In the genomic region with DNA sequence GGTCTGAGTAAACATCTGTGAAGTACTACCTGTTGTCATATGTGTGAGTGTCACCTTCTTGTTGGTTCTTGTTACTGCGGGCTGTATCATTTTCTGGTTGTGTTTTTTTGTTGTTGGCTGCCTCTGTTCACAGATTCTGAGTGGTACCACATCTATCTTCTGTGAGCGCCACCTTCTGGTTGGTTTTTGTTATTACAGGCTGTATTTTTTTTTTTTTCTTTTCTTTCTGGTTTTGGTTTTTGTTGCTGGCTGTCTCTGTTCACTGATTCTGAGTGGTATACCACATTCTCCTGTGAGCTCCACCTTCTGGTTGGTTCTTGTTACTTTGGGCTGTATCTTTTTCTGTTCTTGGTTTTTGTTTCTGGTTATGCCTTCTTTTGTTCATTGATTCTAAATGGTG, we compare ENCODE assay signal across 10 mouse cellular contexts. TPM values are rescaled to one million over a fixed set of nuclear protein-coding genes. Genes with fewer than 3 reads are reported as not detected.
DNase-seq lines count a peak whose midpoint lies in the region; ATAC-seq lines count a peak whose summit lies in the region.
"Had no signal": no experiment of that assay in that cellular context is flagged by ENCODE, and none has a peak within 500 bp of the region (broad histone marks: within the 10 kb centered on the region; RNA-seq: fewer than 3 reads in every experiment).

No protein-coding gene starts in this region.

- H3K4me2 ChIP-seq in kidney, embryonic 16.5 days (replicated peaks; ENCODE audit: low read depth, low read length): no peak overlapping the region
- H3K4me2 ChIP-seq in embryonic facial prominence, embryonic 14.5 days (ENCODE audit: low read depth, low read length): no peak overlapping the region
- H3K4me2 ChIP-seq: limb, embryonic 13.5 days had no signal

- no peaks in the 10 kb centered on the region for H3K36me3 ChIP-seq in kidney, embryonic 16.5 days (ENCODE audit: insufficient read depth, low read length)
- no peaks in the 10 kb centered on the region for H3K36me3 ChIP-seq in embryonic facial prominence, embryonic 14.5 days (ENCODE audit: control insufficient read depth, insufficient read depth, low read length)
- H3K36me3 ChIP-seq: forebrain, embryonic 10.5 days; limb, embryonic 13.5 days had no signal

- 33% methylated on average over 2 of the region's 2 CpGs for WGBS in kidney, embryonic 16.5 days
- 35% methylated on average over 2 of the region's 2 CpGs for WGBS in embryonic facial prominence, embryonic 14.5 days

- no peaks in the 10 kb centered on the region for H3K9me3 ChIP-seq in kidney, embryonic 16.5 days (ENCODE audit: low read length)
- H3K9me3 ChIP-seq in embryonic facial prominence, embryonic 14.5 days (ENCODE audit: control insufficient read depth, low read length): no peaks in the 10 kb centered on the region
- H3K9me3 ChIP-seq: forebrain, embryonic 10.5 days; limb, embryonic 13.5 days had no signal

- no peaks in the 10 kb centered on the region for H3K4me1 ChIP-seq in kidney, embryonic 16.5 days (ENCODE audit: insufficient read depth, low read length)
- H3K4me1 ChIP-seq in embryonic facial prominence, embryonic 14.5 days (ENCODE audit: control insufficient read depth, insufficient read depth, low read length): no peaks in the 10 kb centered on the region
- H3K4me1 ChIP-seq: forebrain, embryonic 10.5 days; limb, embryonic 13.5 days had no signal

- no peak for ATAC-seq in kidney, embryonic 16.5 days (ENCODE audit: low FRiP score, low TSS enrichment)
- no peak for ATAC-seq in embryonic facial prominence, embryonic 14.5 days (ENCODE audit: low read depth)

- no peaks in the 10 kb centered on the region; the same call in 1 of the 2 replicates for H3K27me3 ChIP-seq in kidney, embryonic 16.5 days (ENCODE audit: insufficient read depth, low read length)
- H3K27me3 ChIP-seq in embryonic facial prominence, embryonic 14.5 days (replicated peaks; ENCODE audit: control insufficient read depth, insufficient read depth, low read length): no peaks in the 10 kb centered on the region

- DNase-seq in kidney, adult 9 months: peak; percentile 18
- peak; percentile 69 for DNase-seq in A20 (ENCODE audit: low read depth, low spot score)
- DNase-seq in MEL-GATA-1-ER (ENCODE audit: extremely low read depth, low read depth): peak; percentile 18
- peak; percentile 8 for DNase-seq in embryonic facial prominence, embryonic 14.5 days (ENCODE audit: low spot score)
- no peak for DNase-seq in thymus, postnatal 14 days
- DNase-seq in ovary, postnatal 14 days (ENCODE audit: low spot score): no peak

- H3K4me3 ChIP-seq in kidney, embryonic 16.5 days (ENCODE audit: low read length): no peak overlapping the region
- no peak overlapping the region for H3K4me3 ChIP-seq in embryonic facial prominence, embryonic 14.5 days (ENCODE audit: low read depth, low read length)
- H3K4me3 ChIP-seq: forebrain, embryonic 10.5 days; limb, embryonic 13.5 days; myocyte had no signal

- H3K27ac ChIP-seq in kidney, embryonic 16.5 days (ENCODE audit: low read length): no peak overlapping the region
- H3K27ac ChIP-seq in embryonic facial prominence, embryonic 14.5 days (replicated peaks; ENCODE audit: low read depth, low read length): no peak overlapping the region
- H3K27ac ChIP-seq: forebrain, embryonic 10.5 days; limb, embryonic 13.5 days had no signal

- no peak overlapping the region for H3K9ac ChIP-seq in kidney, embryonic 16.5 days (replicated peaks; ENCODE audit: low read length)
- no peak overlapping the region for H3K9ac ChIP-seq in embryonic facial prominence, embryonic 14.5 days (ENCODE audit: low read depth, low read length)
- H3K9ac ChIP-seq: limb, embryonic 13.5 days had no signal

RNA-seq across cellular contexts. Expression of a gene that starts 44.2 kb away (rescaled TPM):
- polyA plus RNA-seq in kidney, embryonic 16.5 days (2015; fragmentation: Nextera tagmentation; extraction: Ambion mirVana): 0.20 and 0.37 TPM in 2 replicates
- polyA plus RNA-seq in embryonic facial prominence, embryonic 14.5 days (2014; fragmentation: Nextera tagmentation; extraction: Ambion mirVana): not detected in 2 replicates
- polyA plus RNA-seq: forebrain, embryonic 10.5 days; limb, embryonic 13.5 days; myocyte had no signal

RNA-seq across cellular contexts. Expression of a gene that starts 50.0 kb away (rescaled TPM):
- polyA plus RNA-seq in kidney, embryonic 16.5 days (2015; fragmentation: Nextera tagmentation; extraction: Ambion mirVana): 0.49 and 0.84 TPM in 2 replicates
- polyA plus RNA-seq in embryonic facial prominence, embryonic 14.5 days (2014; fragmentation: Nextera tagmentation; extraction: Ambion mirVana): 0.32 and 0.48 TPM in 2 replicates
- polyA plus RNA-seq: forebrain, embryonic 10.5 days; limb, embryonic 13.5 days; myocyte had no signal

Comparison
In these comparisons a context has a peak if more than half of its experiments do, and no peak if none do; other contexts are left out.
1. DNase-seq: peak in kidney, adult 9 months (single experiment), A20 (single experiment), MEL-GATA-1-ER (single experiment) and embryonic facial prominence, embryonic 14.5 days (single experiment); none in thymus, postnatal 14 days (single experiment) and ovary, postnatal 14 days (single experiment).